Mouse (Mus musculus) limb, embryonic 10.5 days (tissue): ENCODE data around the gene Gcnt4. TPM values are rescaled to one million over a fixed set of nuclear protein-coding genes. Genes with fewer than 3 reads are reported as not detected.

Experiments used
- DNase-seq: peaks from one replicate; pipeline ENCODE4 v3.0.0-alpha.2; 2017; ENCODE audit warnings: low spot score
- H3K27ac ChIP-seq: fragments of 300-500 bp; sonication (generic); 2 replicates; pipeline ENCODE4 v1.5.1; 2016; ENCODE audit warnings: mild to moderate bottlenecking
- H3K27me3 ChIP-seq: fragments of 300-500 bp; sonication (generic); 2 replicates; pipeline ENCODE4 v1.6.1; 2016; ENCODE audit warnings: low read depth, mild to moderate bottlenecking; ENCODE audit not compliant: poor library complexity, severe bottlenecking
- H3K36me3 ChIP-seq: fragments of 300-500 bp; sonication (generic); 2 replicates; pipeline ENCODE4 v1.6.1; 2016; ENCODE audit warnings: mild to moderate bottlenecking, moderate library complexity
- H3K4me1 ChIP-seq: fragments of 300-500 bp; sonication (generic); 2 replicates; pipeline ENCODE4 v1.6.1; 2016
- H3K4me3 ChIP-seq: fragments of 300-500 bp; sonication (generic); 2 replicates; pipeline ENCODE4 v1.5.1; 2016; ENCODE audit warnings: mild to moderate bottlenecking, moderate library complexity
- H3K9me3 ChIP-seq: fragments of 300-500 bp; sonication (generic); replicated peaks from 2 replicates; pipeline ENCODE4 v1.6.1; 2016; ENCODE audit warnings: mild to moderate bottlenecking
- WGBS: fragments of 180-500 bp; shearing (Covaris S2); methylation state at CpG from one replicate; pipeline ENCODE4 v1.1.7; 2016; 5-methylcytosine and 5-hydroxymethylcytosine counted together
- polyA plus RNA-seq: library from polyadenylated mRNA; unstranded; fragments of >200 nt; fragmentation: Nextera tagmentation; extraction: Ambion mirVana; gene quantifications from 2 replicates; pipeline ENCODE4 v1.2.1, GENCODE M21; 2016

The Gcnt4 gene
- polyA plus RNA-seq, 1 experiment from 2014 or later: 0.41 TPM

DNA sequence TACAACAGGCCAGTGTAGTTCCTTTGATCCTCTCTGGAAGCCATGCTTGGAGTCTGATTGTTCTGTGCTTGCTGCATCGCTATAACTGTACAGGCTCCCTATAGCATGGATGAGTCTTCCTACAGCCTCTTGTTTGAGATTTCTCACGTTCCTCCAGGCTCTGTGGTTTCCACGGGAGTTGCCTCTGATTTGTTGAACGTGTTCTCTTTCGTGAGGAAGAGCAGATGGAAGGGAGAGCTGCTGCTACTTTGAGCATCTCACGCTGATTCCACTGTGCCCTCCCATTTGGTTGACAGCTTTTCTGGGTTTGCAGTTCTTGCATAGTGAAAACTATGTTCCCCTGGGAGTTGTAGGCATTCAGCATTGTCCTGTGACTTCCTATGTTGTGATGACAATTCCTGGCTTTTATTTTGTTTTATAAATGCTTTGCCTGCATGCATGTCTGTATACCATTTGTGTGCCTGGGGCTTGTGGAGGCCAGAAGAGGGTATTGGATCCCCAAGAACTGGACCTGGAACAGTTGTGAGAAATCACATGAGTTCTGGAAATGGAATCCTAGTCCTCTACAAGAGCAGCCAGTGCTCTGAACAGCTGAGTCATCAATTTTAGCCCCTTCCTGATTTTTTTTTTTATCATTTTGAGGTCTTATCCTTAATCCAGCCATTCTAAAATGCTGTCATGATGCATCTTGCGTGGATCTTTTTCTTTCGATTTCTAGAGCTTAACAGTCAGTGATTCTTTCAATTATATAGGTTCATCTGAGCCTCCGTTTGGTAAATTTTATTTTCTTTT, 37.1 kb downstream of the Gcnt4 start:
- no peak overlapping the region for H3K4me3 ChIP-seq
- H3K27ac ChIP-seq: no peak overlapping the region
- no peaks in the 10 kb centered on the region for H3K9me3 ChIP-seq
- no peaks in the 10 kb centered on the region for H3K36me3 ChIP-seq
- no peaks in the 10 kb centered on the region for H3K27me3 ChIP-seq
- 84% methylated on average over 9 of the region's 9 CpGs for WGBS
- DNase-seq: no peak
- H3K4me1 ChIP-seq: no peaks in the 10 kb centered on the region

DNA sequence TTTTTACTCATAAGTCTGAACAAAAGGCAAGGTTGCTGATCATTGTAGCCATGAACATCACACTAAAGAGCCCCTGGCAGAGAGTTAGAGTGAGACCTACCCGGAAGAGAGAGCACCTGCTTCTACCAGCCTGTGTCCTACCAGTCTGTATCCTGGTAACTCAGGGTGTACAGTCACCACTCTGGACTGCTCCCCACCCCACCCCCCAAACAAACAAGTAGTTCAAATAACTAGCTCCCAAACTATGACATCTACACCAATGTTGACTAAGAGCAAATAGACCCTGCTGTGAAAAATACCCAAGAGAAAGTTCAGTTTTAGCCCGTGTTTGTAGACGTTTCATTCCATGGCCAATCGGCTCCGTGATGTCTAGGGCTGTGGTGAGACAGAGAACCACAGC, 38.3 kb downstream of the Gcnt4 start:
- Histone ChIP-seq H3K4me3 (no peak overlapping the region), H3K27ac (no peak overlapping the region), H3K4me1 (no peaks in the 10 kb centered on the region), H3K9me3 (no peaks in the 10 kb centered on the region), H3K36me3 (no peaks in the 10 kb centered on the region), H3K27me3 (no peaks in the 10 kb centered on the region)
- DNase-seq: no peak
- WGBS: 96% methylated on average over 5 of the region's 5 CpGs

DNA sequence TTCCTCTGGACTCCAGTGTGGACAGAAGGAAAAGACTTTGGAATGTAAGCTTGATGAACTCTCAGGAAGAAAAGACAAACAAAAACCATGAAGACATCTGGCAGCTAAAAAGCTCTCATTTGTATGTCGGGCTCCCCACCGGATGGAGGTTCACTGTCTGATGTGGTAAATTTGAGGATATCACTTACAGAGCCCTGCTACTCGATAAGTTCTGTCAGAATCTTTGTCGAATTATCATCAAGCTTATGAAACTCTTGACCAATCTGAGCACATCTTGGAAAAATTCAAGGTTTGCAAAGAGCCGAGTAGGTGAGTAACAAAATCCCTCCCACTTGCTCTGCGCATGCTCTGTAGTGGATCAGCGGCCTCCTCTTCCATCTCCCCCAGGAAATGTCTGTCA, 40.5 kb downstream of the Gcnt4 start:
- H3K4me1 ChIP-seq: no peaks in the 10 kb centered on the region
- 90% methylated on average over 7 of the region's 7 CpGs for WGBS
- DNase-seq: no peak
- no peak overlapping the region for H3K4me3 ChIP-seq
- H3K27ac ChIP-seq: no peak overlapping the region
- no peaks in the 10 kb centered on the region for H3K36me3 ChIP-seq
- H3K9me3 ChIP-seq: no peaks in the 10 kb centered on the region
- no peaks in the 10 kb centered on the region for H3K27me3 ChIP-seq

DNA sequence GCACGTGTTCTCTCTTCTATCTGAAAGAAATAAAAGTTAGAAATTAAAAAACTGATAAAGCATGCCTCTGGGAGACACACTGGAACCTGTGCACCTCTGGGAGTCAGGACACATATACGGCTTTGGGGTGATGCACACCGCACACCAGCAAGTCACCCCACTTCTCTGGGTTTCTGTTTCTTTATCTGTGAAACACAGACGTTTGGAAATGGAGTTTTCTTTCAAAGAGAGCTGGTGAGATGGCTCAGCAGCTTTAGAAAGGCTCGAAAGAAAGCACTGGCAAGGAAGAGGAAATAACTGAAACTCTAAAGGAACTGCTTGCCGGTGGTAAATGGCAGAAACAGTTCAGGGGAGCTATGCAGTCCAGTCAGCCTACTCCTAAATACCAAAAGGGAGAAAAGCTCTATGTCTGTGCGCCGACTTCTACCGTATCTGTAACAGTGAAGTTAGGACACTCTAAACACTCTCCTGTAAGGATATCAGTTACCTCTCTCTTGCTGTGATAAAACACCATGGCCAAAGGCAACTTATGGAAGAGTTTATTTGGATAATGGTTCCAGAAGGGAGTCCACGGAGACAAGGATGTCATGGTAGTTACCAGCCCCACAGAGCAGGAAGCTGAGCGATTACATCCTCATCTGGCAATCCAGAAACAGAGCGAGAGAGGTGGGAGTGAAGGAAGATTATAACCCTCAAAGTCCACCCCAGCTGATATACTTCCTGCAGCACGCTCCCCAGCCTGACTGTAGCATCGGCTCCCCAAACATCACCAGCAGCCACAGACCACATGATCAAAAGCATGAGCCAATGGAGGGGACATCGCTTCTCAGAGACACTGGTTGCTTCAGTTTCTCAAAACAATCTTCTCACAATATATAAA, 42.0 kb downstream of the Gcnt4 start:
- Histone ChIP-seq H3K27me3 (no peaks in the 10 kb centered on the region), H3K27ac (no peak overlapping the region), H3K4me1 (no peaks in the 10 kb centered on the region), H3K36me3 (no peaks in the 10 kb centered on the region), H3K9me3 (no peaks in the 10 kb centered on the region), H3K4me3 (no peak overlapping the region)
- no peak for DNase-seq
- 88% methylated on average over 15 of the region's 15 CpGs for WGBS

DNA sequence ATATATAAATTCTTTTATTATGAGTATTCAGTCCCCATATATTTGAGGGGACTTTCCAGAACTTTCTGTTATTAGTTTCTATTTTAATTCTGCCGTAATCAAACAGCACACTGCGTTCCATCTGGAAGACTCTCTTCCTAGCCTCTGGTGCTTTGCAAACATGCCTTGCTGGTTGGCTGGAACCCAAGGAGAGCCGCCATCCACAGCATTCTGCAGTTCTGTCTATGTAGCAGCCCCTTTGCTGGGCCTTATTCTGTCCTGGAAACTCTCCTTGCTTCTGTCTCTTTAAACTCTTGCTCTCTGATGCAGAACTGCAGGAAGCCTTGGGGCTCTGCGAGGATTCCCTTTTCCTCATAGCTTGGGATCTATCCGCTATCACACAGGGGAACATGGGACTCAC, 42.6 kb downstream of the Gcnt4 start:
- Histone ChIP-seq H3K36me3 (no peaks in the 10 kb centered on the region), H3K4me3 (no peak overlapping the region), H3K27me3 (no peaks in the 10 kb centered on the region), H3K27ac (no peak overlapping the region), H3K9me3 (no peaks in the 10 kb centered on the region), H3K4me1 (no peaks in the 10 kb centered on the region)
- no peak for DNase-seq
- 95% methylated on average over 5 of the region's 5 CpGs for WGBS

DNA sequence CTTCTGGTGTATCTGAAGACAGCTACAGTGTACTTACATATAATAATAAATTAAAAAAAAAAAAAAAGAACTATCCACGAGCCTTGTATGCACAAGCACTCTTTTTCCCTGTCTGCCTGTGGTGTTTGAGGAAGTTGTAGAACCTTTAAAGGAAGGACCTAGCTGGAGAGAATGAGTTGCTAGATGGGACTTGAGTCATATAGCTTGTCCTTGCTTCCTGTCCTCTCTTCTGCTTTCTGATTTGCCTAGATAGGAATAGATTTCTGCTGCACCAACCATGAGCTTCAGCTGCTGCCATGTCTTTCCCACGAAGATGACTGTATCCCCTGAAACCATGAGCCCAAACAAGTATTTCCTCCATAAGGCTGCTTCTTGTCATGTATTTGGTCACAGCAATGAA, 43.3 kb downstream of the Gcnt4 start:
- no peak for DNase-seq
- no peak overlapping the region for H3K27ac ChIP-seq

DNA sequence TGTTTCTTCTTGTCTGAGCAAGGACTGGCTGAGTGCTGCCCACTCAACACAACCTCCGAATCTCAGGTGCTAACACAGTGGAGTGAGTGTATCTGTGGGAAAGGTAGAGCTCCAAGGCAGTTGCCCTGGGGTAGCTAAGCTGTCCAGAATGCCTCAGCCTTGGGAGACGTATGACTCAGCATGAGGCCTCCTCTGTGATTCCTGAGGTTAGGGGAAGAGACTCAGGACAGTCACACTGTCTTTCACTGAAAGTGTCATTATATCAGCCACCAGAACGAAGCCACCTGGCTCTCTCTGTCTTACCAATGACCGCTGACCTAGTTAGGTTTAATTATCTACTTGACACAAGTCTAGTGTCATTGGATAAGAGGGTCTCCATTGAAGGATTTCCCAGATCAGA, 46.6 kb downstream of the Gcnt4 start:
- Histone ChIP-seq H3K4me3 (no peak overlapping the region), H3K9me3 (no peaks in the 10 kb centered on the region), H3K27ac (no peak overlapping the region), H3K27me3 (no peaks in the 10 kb centered on the region), H3K4me1 (no peaks in the 10 kb centered on the region), H3K36me3 (no peaks in the 10 kb centered on the region)
- 81% methylated on average over 4 of the region's 4 CpGs for WGBS
- no peak for DNase-seq

More for the DNA sequence above, 43.3 kb downstream of the Gcnt4 start:
- Histone ChIP-seq H3K36me3 (no peaks in the 10 kb centered on the region), H3K27me3 (no peaks in the 10 kb centered on the region), H3K9me3 (no peaks in the 10 kb centered on the region), H3K4me1 (no peaks in the 10 kb centered on the region), H3K4me3 (no peak overlapping the region)
- 81% methylated on average over 2 of the region's 2 CpGs for WGBS

DNA sequence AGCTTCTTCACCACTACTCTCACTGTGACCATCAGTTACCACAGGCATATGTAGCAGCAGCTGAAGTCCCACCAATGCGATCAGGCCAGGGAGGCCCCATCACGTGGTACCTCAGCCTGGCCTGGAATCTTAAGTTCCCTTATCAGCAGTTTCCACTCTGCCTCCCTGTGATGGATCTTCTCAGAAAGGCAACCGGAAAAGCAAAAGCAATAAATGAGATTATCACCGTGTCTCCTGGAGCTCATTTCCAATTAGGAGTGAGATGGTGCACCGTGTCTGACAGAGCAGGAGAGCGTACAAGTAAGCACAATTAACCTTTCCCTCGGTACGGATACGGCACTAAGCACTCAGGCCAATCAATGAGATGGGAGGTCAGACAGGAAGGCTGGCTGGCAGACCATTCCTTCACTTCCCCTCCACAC, 47.4 kb downstream of the Gcnt4 start:
- H3K4me1 ChIP-seq: no peaks in the 10 kb centered on the region
- H3K4me3 ChIP-seq: no peak overlapping the region
- no peaks in the 10 kb centered on the region for H3K9me3 ChIP-seq
- H3K27me3 ChIP-seq: no peaks in the 10 kb centered on the region
- H3K27ac ChIP-seq: no peak overlapping the region
- WGBS: 60% methylated on average over 9 of the region's 9 CpGs
- no peak for DNase-seq
- no peaks in the 10 kb centered on the region for H3K36me3 ChIP-seq

DNA sequence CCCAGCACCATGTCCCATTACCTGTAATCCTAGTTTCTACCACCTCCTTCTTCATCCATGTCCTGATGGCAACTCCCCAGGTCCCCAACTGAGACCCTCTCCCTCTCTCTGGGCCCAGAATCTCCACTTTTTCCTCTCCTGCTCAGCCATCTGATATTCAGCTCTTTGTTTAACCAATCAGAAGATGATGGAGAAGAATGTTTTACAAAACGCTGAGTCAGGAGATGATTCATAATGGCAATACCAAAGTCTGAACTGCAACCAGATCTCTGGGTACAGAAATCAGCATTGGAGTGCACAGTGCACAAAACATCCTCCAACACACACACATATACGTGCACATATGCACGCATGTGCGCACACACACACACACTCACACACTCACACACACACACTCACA, 48.8 kb downstream of the Gcnt4 start:
- Histone ChIP-seq H3K9me3 (no peaks in the 10 kb centered on the region), H3K4me3 (no peak overlapping the region), H3K4me1 (no peaks in the 10 kb centered on the region), H3K36me3 (no peaks in the 10 kb centered on the region), H3K27ac (no peak overlapping the region), H3K27me3 (no peaks in the 10 kb centered on the region)
- WGBS: 94% methylated on average over 4 of the region's 4 CpGs
- DNase-seq: no peak

DNA sequence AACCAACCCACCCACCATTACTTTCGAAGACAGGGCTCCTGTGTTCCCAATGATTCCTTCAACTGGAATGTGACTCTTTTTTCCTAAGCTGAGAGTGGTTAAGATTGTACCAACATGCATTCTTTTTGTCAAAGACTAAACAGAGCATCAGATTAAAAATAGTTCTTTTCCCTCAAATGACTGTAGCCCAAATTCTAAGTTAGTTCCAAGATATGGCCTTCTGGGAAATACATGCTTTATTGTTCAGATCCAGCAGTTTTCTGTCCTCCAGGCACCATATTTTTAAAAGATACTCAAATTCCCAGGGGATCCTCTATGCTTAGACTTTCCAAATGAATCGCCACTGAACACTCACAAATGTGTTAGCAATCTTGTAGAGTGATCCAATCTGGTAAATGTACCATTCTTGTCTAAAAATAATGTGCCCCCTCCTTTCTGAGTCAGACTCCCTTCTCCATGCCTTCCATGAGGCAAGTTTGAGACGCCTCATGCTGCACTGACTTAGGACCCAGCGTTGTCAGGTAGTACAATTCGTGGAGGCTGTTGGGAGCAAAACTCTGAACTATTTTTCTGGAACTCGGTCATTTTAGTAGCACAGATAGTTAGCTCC, 52.6 kb downstream of the Gcnt4 start:
- Histone ChIP-seq H3K4me3 (no peak overlapping the region), H3K27me3 (no peaks in the 10 kb centered on the region), H3K27ac (no peak overlapping the region), H3K9me3 (no peaks in the 10 kb centered on the region), H3K4me1 (no peaks in the 10 kb centered on the region), H3K36me3 (no peaks in the 10 kb centered on the region)
- WGBS: 92% methylated on average over 6 of the region's 6 CpGs
- no peak for DNase-seq

DNA sequence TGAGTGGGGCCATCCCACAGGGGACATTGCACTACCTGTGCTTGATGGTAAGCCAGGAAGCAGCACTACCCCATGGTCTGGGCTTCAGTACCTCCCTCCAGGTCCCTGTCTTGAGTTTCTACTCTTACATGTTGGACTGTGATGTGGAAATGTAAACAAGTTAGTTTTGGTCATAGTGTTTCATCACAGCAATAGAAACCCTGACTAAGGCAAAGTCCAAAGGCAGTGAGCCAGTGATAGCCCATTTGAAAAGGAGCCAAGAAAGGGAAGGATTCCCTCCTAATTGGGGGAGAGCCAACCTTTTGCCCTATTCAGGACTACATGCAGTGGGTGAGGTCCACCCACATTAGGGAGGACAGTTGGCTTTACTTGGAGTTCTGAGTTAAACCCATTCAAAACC, 56.1 kb downstream of the Gcnt4 start:
- Histone ChIP-seq H3K36me3 (no peaks in the 10 kb centered on the region), H3K4me3 (no peak overlapping the region), H3K4me1 (peaks cover 20% of the 10 kb centered on the region), H3K27ac (no peak overlapping the region), H3K27me3 (no peaks in the 10 kb centered on the region), H3K9me3 (no peaks in the 10 kb centered on the region)
- DNase-seq: no peak

DNA sequence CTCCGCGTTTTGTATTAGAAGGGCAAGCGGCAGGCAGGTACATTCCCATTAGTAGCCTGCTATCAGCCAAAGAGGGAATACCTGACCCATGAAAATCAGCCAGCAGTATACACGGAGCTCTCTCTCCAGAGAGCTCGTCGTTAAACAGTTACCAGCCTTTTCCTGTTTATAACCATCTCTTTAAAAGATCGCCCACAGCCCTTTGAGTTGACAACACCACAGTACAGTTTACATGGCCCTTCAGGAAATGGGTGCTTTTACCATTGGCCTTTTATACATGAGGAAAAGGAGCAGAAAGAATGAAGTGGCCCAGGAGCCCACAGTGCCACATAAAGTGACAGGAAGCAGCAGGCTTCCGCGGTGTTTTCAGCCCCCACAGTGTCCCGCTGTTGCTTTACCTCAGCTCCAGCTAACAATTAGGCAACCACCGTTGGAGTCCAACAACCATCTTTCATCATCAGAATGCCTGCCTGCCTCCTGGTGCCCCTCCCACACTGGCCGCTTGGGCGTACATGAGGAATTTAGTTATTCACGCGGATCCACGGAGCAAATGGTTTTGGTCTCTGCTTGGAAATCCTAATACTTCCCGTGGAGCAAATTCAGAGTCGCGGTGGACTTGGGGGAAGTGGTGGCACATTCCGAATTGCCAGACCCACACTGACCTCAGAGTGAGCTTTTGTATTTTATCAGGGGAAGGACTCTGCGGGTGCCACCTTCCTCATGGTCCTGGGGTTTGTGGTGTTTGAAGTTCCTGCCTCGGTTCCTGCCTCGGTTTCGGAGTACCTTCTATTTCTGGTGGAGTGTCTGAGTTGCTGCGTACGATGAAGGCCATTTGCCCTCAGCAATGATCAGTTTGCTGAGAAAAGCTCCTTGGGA, 59.0 kb downstream of the Gcnt4 start:
- Histone ChIP-seq H3K36me3 (no peaks in the 10 kb centered on the region), H3K9me3 (no peaks in the 10 kb centered on the region), H3K4me1 (peaks cover 30% of the 10 kb centered on the region), H3K27ac (no peak overlapping the region; the same call in 1 of the 2 replicates), H3K4me3 (no peak overlapping the region), H3K27me3 (no peaks in the 10 kb centered on the region)
- DNase-seq: peak; percentile 40
- 68% methylated on average over 26 of the region's 26 CpGs for WGBS
